Mouse (Mus musculus) intestine, embryonic 14.5 days (tissue): Measurements from ENCODE around the gene 2410004B18Rik. TPM values are rescaled to one million over a fixed set of nuclear protein-coding genes. Genes with fewer than 3 reads are reported as not detected.

ENCODE experiments used
- ATAC-seq: fragments of 200-750 bp; cut with Nextera tagmentation; replicated peaks from 2 replicates; pipeline ENCODE4 v1.8.0; 2017; ENCODE audit warnings: low read depth, moderate number of reproducible peaks, moderate TSS enrichment, moderate library complexity; ENCODE audit not compliant: low FRiP score, low TSS enrichment
- DNase-seq: peaks from one replicate; pipeline ENCODE4 v3.0.0-alpha.2; 2018; ENCODE audit warnings: low spot score
- H3K27ac ChIP-seq: fragments of 300-500 bp; sonication (generic); 2 replicates; pipeline ENCODE4 v1.5.1; 2014; ENCODE audit warnings: low read depth, mild to moderate bottlenecking, control low read depth
- H3K27me3 ChIP-seq: fragments of 300-500 bp; sonication (generic); replicated peaks from 2 replicates; pipeline ENCODE4 v1.6.1; 2014; ENCODE audit warnings: low read length, control low read depth; ENCODE audit not compliant: control insufficient read depth, insufficient read depth
- H3K36me3 ChIP-seq: fragments of 300-500 bp; sonication (generic); 2 replicates; pipeline ENCODE4 v1.6.1; 2014; ENCODE audit warnings: low read length, control low read depth; ENCODE audit not compliant: control insufficient read depth, insufficient read depth
- H3K4me1 ChIP-seq: fragments of 300-500 bp; sonication (generic); replicated peaks from 2 replicates; pipeline ENCODE4 v1.6.1; 2014; ENCODE audit warnings: low read length, control low read depth, mixed read lengths; ENCODE audit not compliant: control insufficient read depth, insufficient read depth
- H3K4me2 ChIP-seq: fragments of 300-500 bp; sonication (generic); 2 replicates; pipeline ENCODE4 v1.6.1; 2014; ENCODE audit warnings: low read length
- H3K4me3 ChIP-seq: fragments of 300-500 bp; sonication (generic); 2 replicates; pipeline ENCODE4 v1.5.1; 2014; ENCODE audit warnings: low read depth, low read length, control low read depth, mixed read lengths
- H3K9ac ChIP-seq: fragments of 300-500 bp; sonication (generic); 2 replicates; pipeline ENCODE4 v1.6.1; 2014; ENCODE audit warnings: mild to moderate bottlenecking, low read length
- H3K9me3 ChIP-seq: fragments of 300-500 bp; sonication (generic); 2 replicates; pipeline ENCODE4 v1.6.1; 2016; ENCODE audit warnings: low read length, control low read depth; ENCODE audit not compliant: control insufficient read depth
- WGBS: fragments of 180-500 bp; shearing (Covaris S2); extraction: QIAGEN DNeasy Blood & Tissue Kit; methylation state at CpG from one replicate; pipeline ENCODE4 v1.1.7; 2014; 5-methylcytosine and 5-hydroxymethylcytosine counted together
- polyA plus RNA-seq: library from polyadenylated mRNA; unstranded; fragments of >200 nt; fragmentation: Nextera tagmentation; extraction: Ambion mirVana; gene quantifications from 2 replicates; pipeline ENCODE4 v1.2.1, GENCODE M21; 2014

2410004B18Rik gene
- polyA plus RNA-seq, 1 experiment from 2014 or later, result 50.7 TPM

DNA sequence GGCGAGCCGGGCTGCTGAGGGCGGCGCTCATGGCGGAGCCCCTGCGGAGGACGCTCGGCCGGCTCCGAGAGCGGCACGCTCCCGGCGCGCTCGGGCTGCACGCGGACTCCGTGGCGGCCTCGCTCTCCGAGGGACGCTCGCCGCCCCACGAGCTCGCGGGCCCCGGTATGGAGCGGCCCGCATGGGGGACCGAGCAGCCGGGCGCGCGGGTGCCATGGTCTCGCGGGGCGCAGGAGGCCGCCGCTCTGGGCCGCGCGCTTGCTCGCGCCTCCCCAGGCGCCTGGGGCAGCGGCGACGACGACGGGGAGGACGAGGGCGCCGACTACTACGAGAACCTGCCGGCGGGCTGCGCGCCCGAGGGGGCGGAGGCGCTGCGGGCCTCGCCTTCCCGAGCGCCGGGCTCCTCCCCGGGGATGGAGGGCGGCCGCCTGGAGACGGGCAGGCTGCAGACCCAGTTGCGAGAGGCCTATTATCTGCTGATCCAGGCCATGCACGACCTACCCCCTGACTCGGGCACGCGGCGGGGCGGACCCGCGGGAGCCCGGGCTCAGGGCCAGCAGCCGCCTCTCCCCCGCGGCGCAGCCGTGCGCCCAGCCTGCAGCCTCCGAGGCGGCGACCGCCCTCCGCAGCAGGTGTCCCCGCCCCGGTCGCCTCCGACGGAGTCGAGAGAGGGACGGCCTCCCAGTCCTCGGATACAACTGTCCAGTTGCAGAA is 50.3 kb downstream of the 2410004B18Rik start:
- no peaks in the 10 kb centered on the region for H3K9me3 ChIP-seq
- peak overlapping the region; percentile 77 for H3K9ac ChIP-seq
- peak overlapping the region; percentile 94 for H3K27ac ChIP-seq
- H3K27me3 ChIP-seq, result no peaks in the 10 kb centered on the region; the same call in 1 of the 2 replicates
- peak; percentile 86 for ATAC-seq
- peak overlapping the region; percentile 61 for H3K4me2 ChIP-seq
- under 1% methylated on average over 70 of the region's 101 CpGs for WGBS
- H3K4me3 ChIP-seq, result peak overlapping the region; percentile 72
- DNase-seq, result no peak
- H3K36me3 ChIP-seq, result no peaks in the 10 kb centered on the region
- H3K4me1 ChIP-seq, result peaks cover 11% of the 10 kb centered on the region; the same call in 1 of the 2 replicates

DNA sequence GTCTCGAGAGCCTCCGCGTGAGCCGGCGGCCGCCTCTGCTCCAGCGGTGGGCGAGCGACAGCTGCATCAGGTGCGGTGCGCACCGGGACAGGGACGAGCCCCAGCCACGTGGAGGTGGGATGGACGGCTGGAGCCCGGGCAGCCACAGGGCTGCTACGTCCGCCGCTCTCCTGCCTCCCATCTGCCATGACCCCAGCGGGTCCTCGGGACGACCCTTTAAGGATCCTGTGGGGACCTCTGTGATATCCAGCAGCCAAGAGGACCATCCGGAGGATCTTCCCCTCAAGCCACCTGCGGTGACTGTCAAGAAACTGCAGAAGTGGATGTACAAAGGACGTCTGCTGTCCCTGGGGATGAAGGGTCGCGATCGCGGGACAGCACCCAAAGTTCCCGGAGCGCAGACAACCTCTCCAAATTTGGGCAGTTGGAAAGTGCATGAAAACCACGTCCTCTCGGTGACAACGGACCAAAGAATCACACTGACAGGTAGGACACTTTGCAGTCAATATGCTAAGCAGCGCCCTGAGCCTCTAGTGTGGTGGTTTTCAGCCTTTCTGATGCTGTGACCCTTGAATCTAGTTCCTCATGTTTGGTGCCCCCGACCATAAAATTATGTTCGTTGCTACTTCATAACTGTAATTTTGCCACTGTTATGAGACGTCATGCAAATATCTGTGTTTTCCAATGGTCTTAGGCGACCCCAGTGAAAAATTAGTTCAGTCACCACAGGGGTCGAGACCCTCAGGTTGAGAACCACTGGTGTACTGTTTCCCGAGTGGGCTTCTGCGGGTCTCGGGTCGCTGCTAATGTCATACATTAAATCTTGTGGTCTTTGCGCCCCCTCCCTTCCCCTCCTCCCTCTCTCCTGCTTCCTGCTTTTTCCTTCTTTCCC is 51.1 kb downstream of the 2410004B18Rik start:
- DNase-seq (peak; percentile 86), ATAC-seq (no peak; the same call in 1 of the 2 replicates)
- no peaks in the 10 kb centered on the region; the same call in 1 of the 2 replicates for H3K27me3 ChIP-seq
- peak overlapping the region; percentile 61 for H3K4me2 ChIP-seq
- H3K27ac ChIP-seq, result peak overlapping the region; percentile 94
- no peaks in the 10 kb centered on the region for H3K36me3 ChIP-seq
- peaks cover 10% of the 10 kb centered on the region; the same call in 1 of the 2 replicates for H3K4me1 ChIP-seq
- peak overlapping the region; percentile 72 for H3K4me3 ChIP-seq
- no peaks in the 10 kb centered on the region for H3K9me3 ChIP-seq
- WGBS, result under 1% methylated on average over 45 of the region's 45 CpGs
- peak overlapping the region; percentile 77 for H3K9ac ChIP-seq

DNA sequence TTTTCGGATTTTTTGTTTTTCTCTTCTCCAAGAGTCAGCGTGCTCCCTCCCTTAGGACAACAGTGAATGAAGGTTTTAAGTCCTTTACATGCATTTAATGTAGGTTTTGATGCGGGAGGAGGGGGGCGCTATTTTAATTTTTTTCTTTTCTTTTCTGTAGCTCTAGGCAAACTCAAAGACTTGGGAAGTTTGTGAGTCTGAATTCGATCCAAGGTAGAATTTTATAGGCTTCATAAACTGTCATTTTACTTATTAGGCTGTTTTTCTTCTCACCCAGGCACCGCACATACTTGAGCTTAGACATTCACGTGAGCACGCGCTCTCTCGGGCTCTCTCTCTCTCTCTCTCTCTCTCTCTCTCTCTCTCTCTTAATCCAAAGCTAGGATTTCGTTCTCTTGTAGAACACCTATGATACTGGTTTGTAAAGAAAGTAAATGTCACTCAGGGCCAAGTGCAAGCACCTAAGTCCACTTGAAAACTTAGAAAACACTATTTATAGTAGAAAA is 51.8 kb downstream of the 2410004B18Rik start:
- H3K36me3 ChIP-seq, result no peaks in the 10 kb centered on the region
- peak overlapping the region; percentile 61 for H3K4me2 ChIP-seq
- no peaks in the 10 kb centered on the region for H3K9me3 ChIP-seq
- H3K27ac ChIP-seq, result no peak overlapping the region
- 6% methylated on average over 11 of the region's 11 CpGs for WGBS
- H3K9ac ChIP-seq, result peak overlapping the region; percentile 77
- H3K4me3 ChIP-seq, result peak overlapping the region; percentile 72
- no peak for DNase-seq
- peaks cover 6% of the 10 kb centered on the region; the same call in 1 of the 2 replicates for H3K4me1 ChIP-seq
- H3K27me3 ChIP-seq, result no peaks in the 10 kb centered on the region; the same call in 1 of the 2 replicates
- no peak for ATAC-seq

DNA sequence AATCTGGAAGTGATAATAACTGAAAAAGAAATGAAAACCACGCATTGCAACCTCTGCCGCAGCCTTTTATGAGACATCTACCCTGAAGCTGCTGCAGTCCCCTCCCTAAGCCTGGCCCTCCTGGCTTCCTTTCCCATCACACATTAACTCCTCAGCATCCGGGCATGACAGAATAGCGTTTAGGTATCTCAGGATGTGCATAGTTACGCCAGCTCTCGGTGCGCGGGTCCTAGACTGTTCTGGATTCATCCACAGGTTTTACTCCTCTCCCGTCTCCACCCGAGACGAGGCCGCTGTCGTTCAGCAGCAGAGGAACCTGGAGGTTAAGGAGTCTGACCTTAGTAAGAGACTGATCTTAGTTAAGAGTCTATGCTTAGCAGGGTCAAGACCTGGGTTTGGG is 53.3 kb downstream of the 2410004B18Rik start:
- H3K9ac ChIP-seq, result no peak overlapping the region

DNA sequence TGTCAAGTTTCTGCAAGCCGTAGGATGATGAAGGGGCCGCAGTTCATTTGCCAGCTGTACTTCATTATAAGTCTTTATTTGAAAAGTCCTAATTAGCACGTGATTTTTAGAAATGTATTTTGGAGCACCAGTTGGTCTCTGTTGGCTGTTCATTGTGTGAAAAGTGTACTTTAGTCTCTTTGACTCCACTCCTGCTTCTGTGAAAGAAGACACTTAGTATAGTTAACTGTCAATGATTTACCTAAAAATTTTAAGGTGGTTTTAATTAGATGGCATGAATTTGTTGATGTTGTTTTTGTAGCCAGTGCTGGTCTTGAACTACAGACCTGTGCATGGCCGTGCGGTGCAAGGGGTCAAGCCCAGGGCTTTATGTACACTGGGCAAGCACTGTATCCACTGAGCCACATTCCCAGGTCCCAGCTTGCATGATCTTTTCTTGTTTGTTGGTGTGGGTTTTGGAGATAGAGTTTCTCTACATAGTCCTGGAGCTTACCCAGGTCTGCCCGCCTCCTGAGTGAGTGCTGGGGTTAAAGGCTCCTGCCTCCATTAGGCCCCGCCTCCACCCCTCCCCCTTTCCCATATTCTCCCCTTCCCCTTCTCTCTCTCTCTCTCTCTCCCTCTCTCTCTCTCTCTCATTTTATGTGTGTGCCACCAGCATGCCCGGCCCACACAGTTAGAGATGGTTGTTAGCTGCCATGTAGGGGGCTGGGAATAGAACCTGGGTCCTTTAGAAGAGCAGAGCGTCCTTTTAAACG is 54.3 kb downstream of the 2410004B18Rik start:
- Histone ChIP-seq H3K4me3 (no peak overlapping the region), H3K27ac (no peak overlapping the region), H3K36me3 (no peaks in the 10 kb centered on the region), H3K4me1 (peaks cover 6% of the 10 kb centered on the region; the same call in 1 of the 2 replicates), H3K9ac (no peak overlapping the region), H3K9me3 (no peaks in the 10 kb centered on the region), H3K27me3 (no peaks in the 10 kb centered on the region), H3K4me2 (no peak overlapping the region)
- ATAC-seq, result no peak
- DNase-seq, result no peak
- WGBS, result 87% methylated on average over 10 of the region's 10 CpGs

More for the DNA sequence above, 53.3 kb downstream of the 2410004B18Rik start:
- no peaks in the 10 kb centered on the region for H3K36me3 ChIP-seq
- no peak overlapping the region for H3K4me3 ChIP-seq
- DNase-seq (no peak), ATAC-seq (no peak)
- no peak overlapping the region for H3K27ac ChIP-seq
- H3K4me1 ChIP-seq, result peaks cover 6% of the 10 kb centered on the region; the same call in 1 of the 2 replicates
- no peaks in the 10 kb centered on the region; the same call in 1 of the 2 replicates for H3K27me3 ChIP-seq
- 75% methylated on average over 13 of the region's 13 CpGs for WGBS
- 0 out of 2 replicates have a peak overlapping the region, but pooled peaks have one; percentile 3 for H3K4me2 ChIP-seq
- no peaks in the 10 kb centered on the region for H3K9me3 ChIP-seq

DNA sequence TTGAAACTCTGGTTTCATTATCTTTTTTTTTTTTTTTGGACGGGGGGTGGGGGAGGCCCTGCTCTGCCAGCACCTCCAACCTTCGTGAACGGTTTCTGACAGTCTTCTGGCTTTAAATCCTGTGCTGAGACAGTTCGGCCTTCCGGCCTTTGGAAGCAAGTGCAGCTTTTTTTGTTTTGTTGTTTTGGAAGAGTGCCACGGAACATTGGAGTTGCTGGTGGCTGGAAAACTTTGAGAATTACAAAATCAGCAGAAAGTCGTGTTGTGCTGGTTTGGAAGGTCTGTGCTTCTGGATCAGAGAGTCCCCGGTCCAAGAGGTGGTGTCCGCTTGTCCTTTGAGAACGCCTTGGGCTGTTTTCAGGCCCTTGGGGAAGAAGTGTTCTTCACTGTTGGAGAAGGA is 55.0 kb downstream of the 2410004B18Rik start:
- 78% methylated on average over 10 of the region's 10 CpGs for WGBS
- Histone ChIP-seq H3K27ac (no peak overlapping the region), H3K27me3 (no peaks in the 10 kb centered on the region), H3K4me2 (no peak overlapping the region), H3K4me1 (peaks cover 6% of the 10 kb centered on the region; the same call in 1 of the 2 replicates), H3K4me3 (no peak overlapping the region), H3K9ac (no peak overlapping the region), H3K9me3 (no peaks in the 10 kb centered on the region), H3K36me3 (no peaks in the 10 kb centered on the region)
- DNase-seq (no peak), ATAC-seq (no peak)

DNA sequence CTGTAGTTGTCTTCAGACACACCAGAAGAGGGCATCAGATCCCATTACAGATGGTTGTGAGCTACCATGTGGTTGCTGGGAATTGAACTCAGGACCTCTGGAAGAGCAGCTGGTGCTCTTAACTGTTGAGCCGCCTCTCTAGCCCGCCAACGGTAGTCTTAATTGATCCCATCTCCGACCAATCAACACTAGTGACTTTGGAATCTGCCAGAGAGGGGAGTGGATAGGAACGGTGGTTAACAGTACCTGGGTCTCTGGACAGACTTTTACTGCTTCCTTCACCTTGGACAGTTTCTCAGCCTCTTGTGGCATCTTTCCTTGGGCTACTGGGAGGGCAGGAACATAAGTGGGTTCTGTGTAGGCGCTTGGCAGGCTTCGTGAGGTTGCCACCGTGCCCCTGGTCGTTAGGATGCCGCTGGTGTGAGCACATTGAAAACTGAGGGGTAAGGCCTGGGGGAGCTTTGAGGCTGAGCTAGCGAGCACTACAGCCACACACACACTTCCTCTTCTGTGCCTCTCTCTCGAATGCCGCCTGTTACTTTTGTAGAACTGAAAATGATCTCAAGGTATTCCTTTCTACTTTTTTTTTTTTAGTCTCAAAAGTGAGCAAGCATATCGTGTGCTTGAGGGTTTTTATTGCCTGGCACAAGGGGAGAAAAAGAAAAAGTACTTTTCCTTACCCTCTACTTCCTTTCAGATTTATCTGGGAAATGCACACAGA is 55.8 kb downstream of the 2410004B18Rik start:
- peaks cover 3% of the 10 kb centered on the region for H3K36me3 ChIP-seq
- 84% methylated on average over 14 of the region's 14 CpGs for WGBS
- ATAC-seq (no peak), DNase-seq (no peak)
- H3K27me3 ChIP-seq, result no peaks in the 10 kb centered on the region
- H3K27ac ChIP-seq, result no peak overlapping the region
- H3K9me3 ChIP-seq, result no peaks in the 10 kb centered on the region
- no peak overlapping the region for H3K9ac ChIP-seq
- H3K4me1 ChIP-seq, result peaks cover 6% of the 10 kb centered on the region; the same call in 1 of the 2 replicates
- no peak overlapping the region for H3K4me3 ChIP-seq
- no peak overlapping the region for H3K4me2 ChIP-seq
